Mouse (Mus musculus) thymus, adult 2 months (tissue): ENCODE measurements around the gene Micall2. TPM values are rescaled to one million over a fixed set of nuclear protein-coding genes. Genes with fewer than 3 reads are reported as not detected.
"Not testable (repeated sequence)": the region's sequence is repeated elsewhere in the genome, so short reads cannot be mapped to it uniquely, and the experiment has no call there.

Experiments
- DNase-seq: peaks from one replicate; pipeline ENCODE4 v3.0.0; 2021
- H3K27ac ChIP-seq: fragments of 200-500 bp; 2 replicates; pipeline ENCODE4 v1.5.1; 2012; ENCODE audit warnings: low read length, control low read depth; ENCODE audit not compliant: control insufficient read depth, insufficient read depth
- H3K27me3 ChIP-seq: fragments of 200-500 bp; 2 replicates; pipeline ENCODE4 v1.6.1; 2012; ENCODE audit warnings: mild to moderate bottlenecking, low read length, moderate library complexity, mixed read lengths; ENCODE audit not compliant: control insufficient read depth, insufficient read depth
- H3K36me3 ChIP-seq: fragments of 200-500 bp; 2 replicates; pipeline ENCODE4 v1.6.1; 2012; ENCODE audit warnings: mild to moderate bottlenecking, low read length, moderate library complexity; ENCODE audit not compliant: control insufficient read depth, insufficient read depth
- H3K4me1 ChIP-seq: fragments of 200-500 bp; replicated peaks from 2 replicates; pipeline ENCODE4 v1.6.1; 2012; ENCODE audit warnings: low read length; ENCODE audit not compliant: control insufficient read depth, insufficient read depth
- H3K4me3 ChIP-seq: fragments of 200-500 bp; 2 replicates; pipeline ENCODE4 v1.5.1; 2012; ENCODE audit warnings: mild to moderate bottlenecking, low read length, control low read depth, moderate library complexity; ENCODE audit not compliant: control insufficient read depth, insufficient read depth
- CTCF ChIP-seq: fragments of 200-500 bp; IDR thresholded peaks from 2 replicates; pipeline ENCODE4 v1.5.1; 2012; ENCODE audit warnings: mild to moderate bottlenecking, control low read depth, low read length, moderate library complexity, borderline replicate concordance; ENCODE audit not compliant: control insufficient read depth, poor library complexity, insufficient read depth; ENCODE audit errors: extremely low read depth
- POLR2A ChIP-seq: fragments of 200-500 bp; IDR thresholded peaks from 2 replicates; pipeline ENCODE4 v1.6.1; 2012; ENCODE audit warnings: mild to moderate bottlenecking, low read length, control low read depth, moderate library complexity; ENCODE audit not compliant: control insufficient read depth, poor library complexity, insufficient read depth; ENCODE audit errors: extremely low read depth
- WGBS: fragments of 180-500 bp; shearing (Covaris S2); methylation state at CpG from one replicate; pipeline ENCODE4 v1.1.7; 2018; 5-methylcytosine and 5-hydroxymethylcytosine counted together
- polyA plus RNA-seq: library from polyadenylated mRNA; depleted of rRNA; stranded (reverse); fragments of >200 nt; gene quantifications from 2 replicates; pipeline ENCODE4 v1.2.3, GENCODE M21; 2012

Gene Micall2
- polyA plus RNA-seq, 1 experiment = 6.7 TPM

DNA sequence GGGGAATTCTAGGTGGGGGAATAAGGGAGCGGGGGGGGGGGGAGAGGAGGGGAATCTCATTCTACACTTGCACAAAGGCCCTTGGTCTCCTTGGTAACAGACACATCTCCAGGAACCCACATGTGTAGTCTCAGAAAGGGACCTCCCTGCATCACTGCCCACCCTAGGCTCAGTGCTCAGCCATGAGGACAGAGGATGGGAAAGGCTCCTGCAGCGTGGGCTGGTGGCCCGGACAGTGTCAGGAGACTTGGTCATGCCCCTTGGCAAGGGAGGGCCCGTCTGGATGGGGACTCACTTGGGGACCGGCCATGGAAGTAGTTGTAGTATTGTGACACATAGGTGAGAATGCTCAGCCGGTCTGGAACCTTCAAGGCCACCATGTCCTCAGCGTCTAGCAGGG is 17.2 kb downstream of the Micall2 start:
- no peak overlapping the region for H3K4me3 ChIP-seq
- no peak overlapping the region for H3K27ac ChIP-seq
- 87% methylated on average over 7 of the region's 7 CpGs for WGBS
- no peaks in the 10 kb centered on the region for H3K4me1 ChIP-seq
- H3K36me3 ChIP-seq = no peaks in the 10 kb centered on the region
- no peak for DNase-seq
- no peak for TF ChIP-seq POLR2A
- TF ChIP-seq CTCF = no peak
- H3K27me3 ChIP-seq = no peaks in the 10 kb centered on the region

DNA sequence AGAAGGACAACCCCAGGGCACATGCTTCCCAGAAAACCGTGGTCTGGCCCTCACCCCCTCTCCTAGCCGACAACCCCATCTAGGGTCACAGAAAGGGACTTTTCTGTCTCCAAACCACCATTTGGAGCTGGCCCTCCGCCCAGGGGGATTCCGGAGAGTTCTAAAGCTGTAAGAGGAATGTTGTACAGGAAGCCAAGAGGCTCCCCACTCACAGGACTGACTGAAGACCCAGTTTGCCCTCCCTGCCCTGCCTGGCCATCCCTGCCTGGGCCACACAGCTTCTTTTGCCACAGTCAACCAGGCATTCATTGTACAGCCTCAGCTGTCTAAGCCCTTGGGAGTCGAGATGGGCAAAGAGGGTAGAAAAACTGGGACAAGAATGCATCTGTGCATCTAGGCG is 17.6 kb downstream of the Micall2 start:
- no peak for TF ChIP-seq CTCF
- no peak for TF ChIP-seq POLR2A
- 92% methylated on average over 6 of the region's 6 CpGs for WGBS
- no peak for DNase-seq
- no peaks in the 10 kb centered on the region for H3K36me3 ChIP-seq
- H3K27me3 ChIP-seq = no peaks in the 10 kb centered on the region
- H3K27ac ChIP-seq = no peak overlapping the region
- H3K4me1 ChIP-seq = no peaks in the 10 kb centered on the region
- H3K4me3 ChIP-seq = no peak overlapping the region

GRCm38 (mm10) chr5:139717723-139718122 is 18.4 kb downstream of the Micall2 start:
- H3K27me3 ChIP-seq = no peaks in the 10 kb centered on the region
- H3K4me1 ChIP-seq = no peaks in the 10 kb centered on the region
- no peaks in the 10 kb centered on the region for H3K36me3 ChIP-seq
- TF ChIP-seq POLR2A (no peak), CTCF (peak; percentile 60; the same call in 1 of the 2 replicates)
- WGBS = 98% methylated on average over 2 of the region's 2 CpGs
- no peak overlapping the region for H3K27ac ChIP-seq
- DNase-seq = peak; percentile 37
- H3K4me3 ChIP-seq = no peak overlapping the region

GRCm38 (mm10) chr5:139706496-139706895 is 29.6 kb downstream of the Micall2 start:
- DNase-seq = no peak
- TF ChIP-seq CTCF (no peak), POLR2A (no peak)
- WGBS = 97% methylated on average over 10 of the region's 10 CpGs
- no peaks in the 10 kb centered on the region for H3K27me3 ChIP-seq
- no peaks in the 10 kb centered on the region for H3K36me3 ChIP-seq
- peaks cover 4% of the 10 kb centered on the region; the same call in 1 of the 2 replicates for H3K4me1 ChIP-seq
- no peak overlapping the region for H3K4me3 ChIP-seq
- no peak overlapping the region for H3K27ac ChIP-seq

- Histone ChIP-seq H3K27me3 (no peaks in the 10 kb centered on the region), H3K4me1 (peaks cover 4% of the 10 kb centered on the region; the same call in 1 of the 2 replicates), H3K36me3 (no peaks in the 10 kb centered on the region), H3K4me3 (no peak overlapping the region), H3K27ac (no peak overlapping the region)
- TF ChIP-seq CTCF (peak; percentile 69; the same call in 1 of the 2 replicates), POLR2A (no peak)
- DNase-seq = peak; percentile 63
- 52% methylated on average over 2 of the region's 2 CpGs for WGBS
Observed at GRCm38 (mm10) chr5:139702905-139703304, 33.2 kb downstream of the Micall2 start.

DNA sequence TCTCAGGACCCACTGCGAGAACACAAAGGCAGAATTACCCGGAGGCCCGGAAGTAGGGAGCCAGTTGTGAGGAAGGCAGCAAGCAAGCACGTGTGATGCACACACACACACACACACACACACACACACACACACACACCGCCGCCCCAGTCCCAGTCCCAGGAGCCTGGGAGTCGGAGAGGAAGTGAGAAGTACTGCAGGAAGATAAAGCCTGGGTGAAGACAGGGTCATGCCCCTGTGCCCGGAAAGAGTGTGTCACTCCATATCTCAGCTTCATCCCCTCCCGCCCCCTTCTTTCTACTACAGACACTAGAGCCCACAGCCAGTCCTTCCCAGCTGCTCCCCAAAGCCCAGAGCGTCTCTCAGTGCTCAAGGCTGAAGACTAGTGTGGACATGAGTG is 33.9 kb downstream of the Micall2 start:
- no peak for DNase-seq
- 8% methylated on average over 10 of the region's 10 CpGs for WGBS
- Histone ChIP-seq H3K4me1 (peaks cover 4% of the 10 kb centered on the region; the same call in 1 of the 2 replicates), H3K27me3 (no peaks in the 10 kb centered on the region), H3K4me3 (no peak overlapping the region), H3K36me3 (no peaks in the 10 kb centered on the region), H3K27ac (no peak overlapping the region)
- TF ChIP-seq POLR2A (no peak), CTCF (no peak)

- no peaks in the 10 kb centered on the region for H3K4me1 ChIP-seq
- no peak for DNase-seq
- no peaks in the 10 kb centered on the region for H3K27me3 ChIP-seq
- no peaks in the 10 kb centered on the region for H3K36me3 ChIP-seq
- no peak overlapping the region for H3K4me3 ChIP-seq
- WGBS = 87% methylated on average over 6 of the region's 6 CpGs
- TF ChIP-seq POLR2A (no peak), CTCF (no peak)
- no peak overlapping the region for H3K27ac ChIP-seq
Observed at GRCm38 (mm10) chr5:139696954-139697353, 39.2 kb downstream of the Micall2 start.

DNA sequence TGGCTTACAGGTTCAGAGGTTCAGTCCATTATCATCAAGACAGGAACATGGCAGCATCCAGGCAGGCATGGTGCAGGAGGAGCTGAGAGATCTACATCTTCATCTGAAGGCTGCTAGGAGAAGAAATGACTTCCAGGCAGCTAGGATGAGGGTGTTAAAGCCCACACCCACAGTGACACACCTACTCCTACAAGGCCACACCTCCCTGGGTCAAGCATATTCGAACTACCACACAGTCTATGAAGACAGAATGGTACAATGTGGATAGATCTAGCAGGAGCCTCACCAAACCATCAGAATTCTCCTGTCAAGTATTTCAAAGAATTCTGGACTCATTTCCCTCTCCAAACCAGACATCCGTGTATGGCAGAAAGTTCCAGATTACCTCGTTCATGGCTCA is 40.3 kb downstream of the Micall2 start:
- not testable (repeated sequence) for DNase-seq, H3K27ac ChIP-seq

More for the DNA sequence above, 40.3 kb downstream of the Micall2 start:
- H3K36me3 ChIP-seq, H3K27me3 ChIP-seq, H3K4me1 ChIP-seq, H3K4me3 ChIP-seq: not testable (repeated sequence)
- 61% methylated on average over 3 of the region's 3 CpGs for WGBS
